Mouse (Mus musculus) layer of hippocampus, adult 8-10 months (tissue): ENCODE results near the gene Ift20. TPM values are rescaled to one million over a fixed set of nuclear protein-coding genes. Genes with fewer than 3 reads are reported as not detected.
"Not testable (repeated sequence)": the region's sequence is repeated elsewhere in the genome, so short reads cannot be mapped to it uniquely, and the experiment has no call there.

Experiments used
- DNase-seq, 2 experiments: peaks; one replicate each; pipeline ENCODE4 v3.0.0; 2022; ENCODE audit warnings: low spot score in 2 of 2
- total RNA-seq, 4 experiments: library from RNA; stranded (reverse); gene quantifications; 2 replicates each; pipeline ENCODE4 v1.2.4; 2022

The Ift20 gene
- total RNA-seq, 4 experiments from 2014 or later, result 68.0 to 73.9 (median 73.6) TPM

- no peak for DNase-seq
Measured at GRCm38 (mm10) chr11:78522481-78522997, 13.6 kb upstream of the Ift20 start.

- no peak for DNase-seq
Measured at GRCm38 (mm10) chr11:78523241-78523955, 12.8 kb upstream of the Ift20 start.

GRCm38 (mm10) chr11:78524838-78525237, 11.3 kb upstream of the Ift20 start:
- no peak for DNase-seq

- no peak for DNase-seq
Measured at GRCm38 (mm10) chr11:78528714-78529113, 7.4 kb upstream of the Ift20 start.

- DNase-seq, result no peak
Measured at GRCm38 (mm10) chr11:78530001-78530400, 6.2 kb upstream of the Ift20 start.

- DNase-seq, result no peak
Measured at GRCm38 (mm10) chr11:78531046-78531445, 5.1 kb upstream of the Ift20 start.

GRCm38 (mm10) chr11:78531515-78531914, 4.6 kb upstream of the Ift20 start:
- not testable (repeated sequence) for DNase-seq

GRCm38 (mm10) chr11:78534516-78534915, 1.6 kb upstream of the Ift20 start:
- DNase-seq, result no peak

GRCm38 (mm10) chr11:78535376-78536079, 633 bp upstream of the Ift20 start:
- no peak for DNase-seq

GRCm38 (mm10) chr11:78536690-78537084, 526 bp downstream of the Ift20 start:
- DNase-seq, result no peak

GRCm38 (mm10) chr11:78540358-78540757, 4.2 kb downstream of the Ift20 start:
- no peak for DNase-seq

- no peak for DNase-seq
Measured at GRCm38 (mm10) chr11:78544449-78545111, 8.4 kb downstream of the Ift20 start.

GRCm38 (mm10) chr11:78545181-78545580, 9.0 kb downstream of the Ift20 start:
- DNase-seq, result no peak

- DNase-seq, result no peak
Measured at GRCm38 (mm10) chr11:78547718-78548460, 11.7 kb downstream of the Ift20 start.

- DNase-seq, result no peak
Measured at GRCm38 (mm10) chr11:78549491-78549987, 13.4 kb downstream of the Ift20 start.

- DNase-seq, result peak; percentile 95 to 97
Measured at GRCm38 (mm10) chr11:78550168-78551058, 14.3 kb downstream of the Ift20 start, which contains the start of gene Tmem97. Tmem97 (minus strand) TSS chr11:78550777.

- no peak for DNase-seq
Measured at GRCm38 (mm10) chr11:78551059-78551398, 14.9 kb downstream of the Ift20 start.

- DNase-seq, result no peak
Measured at GRCm38 (mm10) chr11:78555623-78556022, 19.5 kb downstream of the Ift20 start.

GRCm38 (mm10) chr11:78556070-78556469, 19.9 kb downstream of the Ift20 start:
- no peak for DNase-seq

GRCm38 (mm10) chr11:78557241-78557640, 21.1 kb downstream of the Ift20 start:
- DNase-seq, result no peak
